Mouse (Mus musculus): Measurements from ENCODE around the gene Sult2b1. TPM values are rescaled to one million over a fixed set of nuclear protein-coding genes. Genes with fewer than 3 reads are reported as not detected.
A peak's percentile ranks its signal among the peaks of the same experiment; 100 is the strongest.

Gene Sult2b1
- polyA plus RNA-seq, 1 experiment from 2014 or later = 0.08 TPM

DNA sequence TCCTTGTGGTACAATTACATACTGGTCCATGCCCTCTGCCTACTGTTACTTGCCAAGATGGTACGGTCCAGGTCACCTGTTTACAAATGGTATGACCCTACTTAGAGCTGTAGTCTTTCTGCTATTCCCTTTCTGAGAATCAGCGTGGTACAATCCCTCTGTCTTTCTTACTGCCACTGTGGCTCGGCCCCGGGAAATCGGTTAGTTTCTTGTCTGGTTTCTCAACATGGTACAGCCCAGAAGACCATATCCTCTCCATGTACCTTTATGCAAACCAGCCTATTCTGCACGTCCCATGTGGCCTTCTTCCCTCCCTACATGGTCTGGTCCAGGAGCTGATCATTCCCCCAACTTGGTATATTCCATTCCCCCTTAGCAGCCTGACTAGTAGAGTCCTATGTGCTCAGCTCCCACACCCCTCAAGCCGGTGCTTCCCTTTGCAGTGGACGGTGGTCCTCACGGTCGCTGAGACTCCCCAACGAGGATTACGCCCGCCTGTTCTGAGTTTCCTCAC lies 80.4 kb downstream of the Sult2b1 start:
- H3K27me3 ChIP-seq (ENCODE audit: control insufficient read depth, insufficient read depth, low read depth, low read length) = peaks cover 25% of the 10 kb centered on the region
- H3K9me3 ChIP-seq (replicated peaks; ENCODE audit: control insufficient read depth, low read length) = no peaks in the 10 kb centered on the region
- H3K36me3 ChIP-seq (ENCODE audit: control insufficient read depth, insufficient read depth) = no peaks in the 10 kb centered on the region
- peak overlapping the region; percentile 18 for H3K27ac ChIP-seq (ENCODE audit: low read length)
- H3K4me1 ChIP-seq (ENCODE audit: control insufficient read depth, low read depth, low read length) = peaks cover 52% of the 10 kb centered on the region
- peak; percentile 59 for ATAC-seq (ENCODE audit: low read depth)
- H3K4me2 ChIP-seq (ENCODE audit: low read depth, low read length) = peak overlapping the region; percentile 97
- H3K4me3 ChIP-seq (ENCODE audit: low read depth, low read length) = peak overlapping the region; percentile 66
- H3K9ac ChIP-seq (ENCODE audit: low read depth, low read length) = peak overlapping the region; percentile 29; the same call in 1 of the 2 replicates
- under 1% methylated on average over 13 of the region's 13 CpGs for WGBS (ENCODE audit: insufficient replicate concordance)

DNA sequence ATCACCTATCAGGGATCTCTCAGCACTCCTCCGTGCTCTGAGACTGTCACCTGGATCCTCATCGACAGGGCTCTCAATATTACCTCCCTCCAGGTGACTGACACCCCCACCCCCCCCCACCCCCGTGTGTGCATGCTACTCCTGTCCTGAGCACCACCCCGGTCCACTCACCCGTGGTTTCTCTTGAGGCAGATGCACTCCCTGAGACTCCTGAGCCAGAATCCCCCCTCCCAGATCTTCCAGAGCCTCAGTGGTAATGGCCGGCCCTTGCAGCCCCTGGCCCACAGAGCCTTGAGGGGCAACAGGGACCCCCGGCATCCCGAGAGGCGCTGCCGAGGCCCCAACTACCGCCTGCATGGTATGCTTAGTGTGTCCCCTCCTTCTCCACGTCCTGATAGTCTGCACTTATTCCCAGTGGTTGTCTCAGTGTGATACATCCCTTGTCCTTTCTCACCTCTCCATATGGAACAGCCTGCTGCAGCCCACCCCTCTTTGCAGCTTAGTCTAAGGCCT lies 80.9 kb downstream of the Sult2b1 start:
- Histone ChIP-seq H3K4me2 (ENCODE audit: low read depth, low read length) (peak overlapping the region; percentile 97), H3K4me1 (ENCODE audit: control insufficient read depth, low read depth, low read length) (peaks cover 49% of the 10 kb centered on the region), H3K9ac (ENCODE audit: low read depth, low read length) (peak overlapping the region; percentile 29; the same call in 1 of the 2 replicates), H3K36me3 (ENCODE audit: control insufficient read depth, insufficient read depth) (no peaks in the 10 kb centered on the region), H3K4me3 (ENCODE audit: low read depth, low read length) (peak overlapping the region; percentile 66; the same call in 1 of the 2 replicates), H3K27me3 (ENCODE audit: control insufficient read depth, insufficient read depth, low read depth, low read length) (peaks cover 30% of the 10 kb centered on the region), H3K9me3 (replicated peaks; ENCODE audit: control insufficient read depth, low read length) (no peaks in the 10 kb centered on the region), H3K27ac (ENCODE audit: low read length) (peak overlapping the region; percentile 18)
- no peak for ATAC-seq (ENCODE audit: low read depth)
- 45% methylated on average over 12 of the region's 12 CpGs for WGBS (ENCODE audit: insufficient replicate concordance)

DNA sequence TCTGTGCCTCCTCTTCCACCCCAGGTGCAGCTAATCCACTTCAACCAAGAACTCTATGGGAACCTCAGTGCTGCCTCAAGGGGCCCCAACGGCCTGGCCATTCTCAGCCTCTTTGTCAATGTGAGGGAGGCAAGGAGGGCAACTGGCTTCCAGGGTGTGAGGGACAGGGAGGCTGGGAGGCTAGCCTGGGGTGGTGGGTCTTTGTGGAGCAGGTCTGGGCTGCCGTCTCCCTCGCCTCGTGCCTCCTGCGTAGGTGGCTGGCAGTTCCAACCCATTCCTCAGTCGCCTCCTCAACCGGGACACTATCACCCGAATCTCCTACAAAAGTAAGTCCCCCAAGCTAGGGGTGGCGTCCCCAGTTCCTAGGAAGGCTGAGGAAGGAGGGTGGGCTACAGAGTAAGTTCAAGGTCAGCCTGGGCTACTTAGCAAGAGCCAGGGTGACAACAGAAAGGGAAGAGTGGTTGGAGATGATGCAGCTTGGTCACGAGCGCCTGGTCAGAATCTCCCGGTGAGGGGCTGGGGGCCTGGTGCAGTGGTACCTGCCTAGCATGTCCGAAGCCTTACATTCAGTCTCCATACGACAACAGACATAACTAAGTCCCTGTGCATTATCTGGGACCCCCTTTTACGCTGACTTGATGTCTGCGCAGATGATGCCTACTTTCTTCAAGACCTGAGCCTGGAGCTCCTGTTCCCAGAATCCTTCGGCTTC lies 81.5 kb downstream of the Sult2b1 start:
- H3K4me2 ChIP-seq (ENCODE audit: low read depth, low read length) = no peak overlapping the region
- 78% methylated on average over 17 of the region's 17 CpGs for WGBS (ENCODE audit: insufficient replicate concordance)
- no peak overlapping the region for H3K9ac ChIP-seq (ENCODE audit: low read depth, low read length)
- H3K4me3 ChIP-seq (ENCODE audit: low read depth, low read length) = no peak overlapping the region
- ATAC-seq (ENCODE audit: low read depth) = no peak
- H3K27ac ChIP-seq (ENCODE audit: low read length) = no peak overlapping the region
- H3K27me3 ChIP-seq (ENCODE audit: control insufficient read depth, insufficient read depth, low read depth, low read length) = peaks cover 35% of the 10 kb centered on the region
- peaks cover 43% of the 10 kb centered on the region for H3K4me1 ChIP-seq (ENCODE audit: control insufficient read depth, low read depth, low read length)
- H3K9me3 ChIP-seq (replicated peaks; ENCODE audit: control insufficient read depth, low read length) = no peaks in the 10 kb centered on the region
- H3K36me3 ChIP-seq (ENCODE audit: control insufficient read depth, insufficient read depth) = no peaks in the 10 kb centered on the region

DNA sequence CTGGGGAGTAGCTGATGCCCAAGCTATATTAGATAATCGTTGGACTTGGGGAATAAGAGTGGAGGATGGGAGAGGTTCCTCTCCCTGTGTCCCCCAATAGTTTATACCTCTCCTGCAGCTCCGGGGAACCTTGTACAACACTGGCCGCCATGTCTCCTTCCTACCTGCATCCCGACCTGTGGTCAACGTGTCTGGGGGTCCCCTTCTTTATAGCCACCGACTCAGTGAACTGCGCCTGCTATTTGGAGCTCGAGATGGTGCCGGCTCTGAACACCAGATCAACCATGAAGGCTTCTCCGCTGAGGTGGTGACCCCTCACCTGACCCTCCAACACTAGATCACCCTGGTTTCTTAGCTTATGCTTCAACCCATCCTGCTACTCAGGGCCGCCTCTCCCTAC lies 82.2 kb downstream of the Sult2b1 start:
- H3K9me3 ChIP-seq (replicated peaks; ENCODE audit: control insufficient read depth, low read length) = no peaks in the 10 kb centered on the region
- H3K27ac ChIP-seq (ENCODE audit: low read length) = no peak overlapping the region
- no peak overlapping the region for H3K4me2 ChIP-seq (ENCODE audit: low read depth, low read length)
- ATAC-seq (ENCODE audit: low read depth) = no peak
- no peaks in the 10 kb centered on the region for H3K36me3 ChIP-seq (ENCODE audit: control insufficient read depth, insufficient read depth)
- WGBS (ENCODE audit: insufficient replicate concordance) = 75% methylated on average over 11 of the region's 11 CpGs
- H3K9ac ChIP-seq (ENCODE audit: low read depth, low read length) = no peak overlapping the region
- peaks cover 36% of the 10 kb centered on the region for H3K4me1 ChIP-seq (ENCODE audit: control insufficient read depth, low read depth, low read length)
- no peak overlapping the region for H3K4me3 ChIP-seq (ENCODE audit: low read depth, low read length)
- peaks cover 37% of the 10 kb centered on the region for H3K27me3 ChIP-seq (ENCODE audit: control insufficient read depth, insufficient read depth, low read depth, low read length)

DNA sequence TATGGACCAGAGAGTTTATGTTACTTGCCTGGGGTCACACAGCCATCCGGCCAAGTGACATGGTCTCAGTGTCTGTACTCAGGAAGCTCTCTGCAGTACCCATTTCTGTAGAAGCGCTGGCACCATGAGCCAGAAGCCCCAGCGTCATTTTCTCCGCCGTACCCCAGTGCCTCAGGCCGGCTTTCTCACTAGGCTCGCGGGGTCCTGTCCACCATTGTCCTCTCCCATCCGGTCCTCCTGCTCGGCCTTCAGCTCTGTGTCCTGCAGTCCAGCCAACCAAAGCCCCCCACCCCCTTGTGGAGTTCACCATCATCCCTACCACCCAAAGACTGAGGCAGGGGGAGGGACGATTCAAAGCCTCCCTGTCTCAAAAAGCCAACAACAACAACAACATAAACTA lies 82.9 kb downstream of the Sult2b1 start:
- H3K9me3 ChIP-seq (replicated peaks; ENCODE audit: control insufficient read depth, low read length) = no peaks in the 10 kb centered on the region
- no peak overlapping the region for H3K4me2 ChIP-seq (ENCODE audit: low read depth, low read length)
- no peak for ATAC-seq (ENCODE audit: low read depth)
- no peak overlapping the region for H3K9ac ChIP-seq (ENCODE audit: low read depth, low read length)
- peaks cover 29% of the 10 kb centered on the region for H3K4me1 ChIP-seq (ENCODE audit: control insufficient read depth, low read depth, low read length)
- no peaks in the 10 kb centered on the region for H3K36me3 ChIP-seq (ENCODE audit: control insufficient read depth, insufficient read depth)
- no peak overlapping the region for H3K4me3 ChIP-seq (ENCODE audit: low read depth, low read length)
- peaks cover 37% of the 10 kb centered on the region for H3K27me3 ChIP-seq (ENCODE audit: control insufficient read depth, insufficient read depth, low read depth, low read length)
- 75% methylated on average over 11 of the region's 11 CpGs for WGBS (ENCODE audit: insufficient replicate concordance)
- H3K27ac ChIP-seq (ENCODE audit: low read length) = no peak overlapping the region

DNA sequence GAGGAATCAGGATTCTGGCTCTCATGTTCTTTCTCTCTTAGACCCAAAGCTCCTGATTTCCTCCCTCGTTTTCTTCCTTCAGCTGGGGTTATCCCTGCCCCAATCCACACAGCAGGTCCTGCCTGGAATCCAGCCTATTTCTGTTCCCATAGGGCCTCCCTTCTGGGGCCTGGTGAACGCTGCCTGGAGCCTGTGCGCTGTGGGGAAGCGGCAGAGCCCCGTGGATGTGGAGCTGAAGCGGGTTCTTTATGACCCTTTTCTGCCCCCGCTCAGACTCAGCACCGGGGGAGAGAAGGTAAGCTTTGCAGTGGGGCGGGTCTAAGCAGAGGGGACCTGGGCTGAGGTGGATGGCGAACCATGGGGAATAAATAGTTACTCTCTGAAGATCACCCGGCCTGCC lies 83.4 kb downstream of the Sult2b1 start:
- Histone ChIP-seq H3K4me1 (ENCODE audit: control insufficient read depth, low read depth, low read length) (peaks cover 24% of the 10 kb centered on the region), H3K4me3 (ENCODE audit: low read depth, low read length) (no peak overlapping the region), H3K27me3 (ENCODE audit: control insufficient read depth, insufficient read depth, low read depth, low read length) (peaks cover 37% of the 10 kb centered on the region), H3K27ac (ENCODE audit: low read length) (no peak overlapping the region), H3K9ac (ENCODE audit: low read depth, low read length) (no peak overlapping the region), H3K9me3 (replicated peaks; ENCODE audit: control insufficient read depth, low read length) (no peaks in the 10 kb centered on the region), H3K4me2 (ENCODE audit: low read depth, low read length) (no peak overlapping the region), H3K36me3 (ENCODE audit: control insufficient read depth, insufficient read depth) (no peaks in the 10 kb centered on the region)
- 34% methylated on average over 11 of the region's 11 CpGs for whole genome bisulfite sequencing (ENCODE audit: insufficient replicate concordance)
- ATAC-seq (ENCODE audit: low read depth) = no peak

DNA sequence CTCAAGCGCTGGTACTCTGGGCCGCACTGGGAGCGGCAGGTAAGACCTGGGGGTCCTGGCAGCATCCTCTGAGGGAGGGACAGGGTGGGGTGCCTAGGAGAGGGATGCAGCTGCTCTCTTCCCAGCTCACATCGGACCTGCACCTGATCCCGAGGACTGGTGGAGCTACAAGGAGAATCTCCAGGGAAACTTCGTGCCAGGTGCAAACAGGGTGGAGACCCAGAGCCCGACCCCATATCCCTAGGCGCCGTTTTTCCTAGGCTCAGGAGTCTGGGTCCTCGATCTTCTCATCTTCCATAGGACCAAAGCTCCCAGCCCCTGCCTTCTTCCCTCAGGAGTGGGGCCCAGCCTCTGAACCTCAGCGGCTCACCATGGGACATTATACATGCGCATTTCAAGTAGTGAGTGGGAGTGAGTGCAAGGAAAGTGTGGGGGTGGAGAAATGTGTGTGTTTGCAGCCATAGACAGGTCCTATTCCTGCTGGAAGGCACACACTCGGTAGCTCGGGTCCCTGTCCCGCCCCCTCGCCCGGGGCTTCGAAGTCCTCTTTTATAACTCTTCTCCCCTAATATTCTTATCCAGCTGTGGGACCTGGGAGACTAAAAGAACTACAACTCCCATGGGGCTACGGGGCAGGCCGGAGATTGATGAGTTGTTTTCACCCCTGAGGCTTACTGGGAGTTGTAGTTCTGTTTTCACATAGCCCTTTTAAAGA lies 84.0 kb downstream of the Sult2b1 start:
- Histone ChIP-seq H3K36me3 (ENCODE audit: control insufficient read depth, insufficient read depth) (no peaks in the 10 kb centered on the region), H3K9me3 (replicated peaks; ENCODE audit: control insufficient read depth, low read length) (no peaks in the 10 kb centered on the region), H3K9ac (ENCODE audit: low read depth, low read length) (no peak overlapping the region), H3K4me3 (ENCODE audit: low read depth, low read length) (no peak overlapping the region), H3K4me2 (ENCODE audit: low read depth, low read length) (0 out of 2 replicates have a peak overlapping the region, but pooled peaks have one; percentile 1), H3K27me3 (ENCODE audit: control insufficient read depth, insufficient read depth, low read depth, low read length) (peaks cover 37% of the 10 kb centered on the region), H3K27ac (ENCODE audit: low read length) (no peak overlapping the region), H3K4me1 (ENCODE audit: control insufficient read depth, low read depth, low read length) (peaks cover 18% of the 10 kb centered on the region)
- WGBS (ENCODE audit: insufficient replicate concordance) = 4% methylated on average over 20 of the region's 20 CpGs
- ATAC-seq (ENCODE audit: low read depth) = no peak

DNA sequence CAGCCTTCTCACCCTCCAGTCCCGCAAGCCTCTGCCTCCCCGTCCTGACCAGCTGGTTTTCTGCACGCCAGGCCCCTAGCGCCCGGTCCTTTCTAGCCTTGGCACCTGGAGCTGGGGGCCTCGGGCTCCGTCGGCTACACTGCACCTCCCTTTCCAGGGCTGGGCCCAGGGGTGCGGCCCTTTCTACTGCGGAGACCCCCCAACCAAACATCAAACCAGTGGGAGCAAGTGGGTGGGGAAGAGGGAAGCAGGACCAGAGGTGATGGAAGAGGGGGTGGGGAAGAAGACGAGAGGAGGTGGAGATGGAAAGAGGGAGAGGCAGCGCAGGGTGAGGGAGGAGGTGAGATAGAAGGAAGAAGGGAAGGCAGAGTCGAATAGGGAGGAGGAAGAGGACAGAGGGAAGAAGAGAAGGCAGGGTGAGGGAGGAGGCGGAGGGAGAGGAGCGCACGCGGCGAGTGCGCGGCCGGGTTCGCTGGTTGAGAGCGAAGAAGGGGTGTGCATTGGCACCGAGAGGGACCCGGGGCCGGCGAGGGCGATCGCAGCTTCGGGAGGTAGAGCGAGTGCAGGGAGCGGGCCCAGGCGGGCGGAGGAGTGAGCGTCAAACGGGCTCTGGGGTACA lies 84.8 kb downstream of the Sult2b1 start, which contains the start of gene Car11:
Car11 (plus strand) TSS at position 321 of the 619 bp plus-strand sequence.
- no peak within 1 kb of the TSS for H3K9ac ChIP-seq (ENCODE audit: low read depth, low read length)
- 5% methylated on average over 36 of the region's 36 CpGs for WGBS (ENCODE audit: insufficient replicate concordance)
- H3K27me3 ChIP-seq (ENCODE audit: control insufficient read depth, insufficient read depth, low read depth, low read length) = peaks cover 37% of the 10 kb centered on the region

More for the DNA sequence above, 84.8 kb downstream of the Sult2b1 start, which contains the start of gene Car11:
- no peaks in the 10 kb centered on the region for H3K9me3 ChIP-seq (replicated peaks; ENCODE audit: control insufficient read depth, low read length)
- H3K4me3 ChIP-seq (ENCODE audit: low read depth, low read length) = no peak within 1 kb of the TSS
- no peaks in the 10 kb centered on the region for H3K36me3 ChIP-seq (ENCODE audit: control insufficient read depth, insufficient read depth)
- no peak within 1 kb of the TSS for H3K27ac ChIP-seq (ENCODE audit: low read length)
- H3K4me1 ChIP-seq (ENCODE audit: control insufficient read depth, low read depth, low read length) = peaks cover 10% of the 10 kb centered on the region
- 0 out of 2 replicates have a peak within 1 kb of the TSS, but pooled peaks have one; percentile 1 for H3K4me2 ChIP-seq (ENCODE audit: low read depth, low read length)
- ATAC-seq (ENCODE audit: low read depth) = no peak

All from liver, embryonic 16.5 days (tissue).